Mouse (Mus musculus) myocyte (in vitro differentiated cells): ENCODE results near the gene Srrm4. TPM values are rescaled to one million over a fixed set of nuclear protein-coding genes. Genes with fewer than 3 reads are reported as not detected.
A peak's percentile ranks its signal among the peaks of the same experiment; 100 is the strongest.

Experiments
- H3K27me3 ChIP-seq: one replicate; pipeline ENCODE4 v1.6.1; 2011; ENCODE audit not compliant: control insufficient read depth, insufficient read depth, insufficient read length
- H3K36me3 ChIP-seq: one replicate; pipeline ENCODE4 v1.6.1; 2011; ENCODE audit not compliant: control insufficient read depth, insufficient read depth
- H3K4me2 ChIP-seq: one replicate; pipeline ENCODE4 v1.6.1; 2011; ENCODE audit warnings: low read depth, control low read depth
- H3K4me3 ChIP-seq: one replicate; pipeline ENCODE4 v1.5.1; 2011; ENCODE audit warnings: mild to moderate bottlenecking, control low read depth, moderate library complexity
- H3K79me2 ChIP-seq: one replicate; pipeline ENCODE4 v1.6.1; 2011; ENCODE audit not compliant: control insufficient read depth, insufficient read depth
- H3ac ChIP-seq: one replicate; pipeline ENCODE4 v1.6.1; 2011; ENCODE audit not compliant: control insufficient read depth, insufficient read length
- CEBPB ChIP-seq: IDR thresholded peaks from 2 replicates; pipeline ENCODE4 v1.6.1; 2011; ENCODE audit warnings: mild to moderate bottlenecking, moderate library complexity; ENCODE audit not compliant: poor library complexity, insufficient read depth, severe bottlenecking
- E2F4 ChIP-seq: IDR thresholded peaks from one replicate; pipeline ENCODE4 v1.6.1; 2011; ENCODE audit warnings: mild to moderate bottlenecking, control low read depth, moderate library complexity; ENCODE audit not compliant: insufficient read depth
- MAX ChIP-seq: IDR thresholded peaks from one replicate; pipeline ENCODE4 v1.6.1; 2011; ENCODE audit warnings: low read depth, mild to moderate bottlenecking, control low read depth
- MYOD1 ChIP-seq, 3 experiments: IDR thresholded peaks; one replicate each; pipeline ENCODE4 v1.6.1; 2011; ENCODE audit warnings: control low read depth in 2 of 3, low read depth in 2 of 3, mild to moderate bottlenecking in 2 of 3, moderate library complexity in 1 of 3; ENCODE audit not compliant: insufficient read length in 2 of 3, control insufficient read depth in 1 of 3
- MYOG ChIP-seq, 3 experiments: IDR thresholded peaks; one replicate each; pipeline ENCODE4 v1.6.1; 2011; ENCODE audit warnings: control low read depth in 2 of 3, low read depth in 2 of 3, mild to moderate bottlenecking in 2 of 3; ENCODE audit not compliant: insufficient read length in 2 of 3, control insufficient read depth in 1 of 3, insufficient read depth in 1 of 3
- POLR2A ChIP-seq: IDR thresholded peaks from one replicate; pipeline ENCODE4 v1.6.1; 2011; ENCODE audit warnings: low read depth, mild to moderate bottlenecking, control low read depth, moderate library complexity; ENCODE audit not compliant: insufficient read length
- POLR2AphosphoS2 ChIP-seq: IDR thresholded peaks from one replicate; pipeline ENCODE4 v1.6.1; 2011; ENCODE audit warnings: low read depth, control low read depth; ENCODE audit not compliant: insufficient read length
- REST ChIP-seq: IDR thresholded peaks from one replicate; pipeline ENCODE4 v1.6.1; 2011; ENCODE audit warnings: mild to moderate bottlenecking, control low read depth, moderate library complexity; ENCODE audit not compliant: insufficient read depth, insufficient read length
- SRF ChIP-seq: IDR thresholded peaks from one replicate; pipeline ENCODE4 v1.6.1; 2011; ENCODE audit warnings: low read depth; ENCODE audit not compliant: control insufficient read depth, insufficient read length
- TCF12 ChIP-seq: IDR thresholded peaks from one replicate; pipeline ENCODE4 v1.6.1; 2011; ENCODE audit warnings: mild to moderate bottlenecking, control low read depth; ENCODE audit not compliant: poor library complexity, insufficient read depth, severe bottlenecking
- TCF3 ChIP-seq: IDR thresholded peaks from one replicate; pipeline ENCODE4 v1.6.1; 2011; ENCODE audit warnings: low read depth, control low read depth; ENCODE audit not compliant: insufficient read length
- USF1 ChIP-seq: IDR thresholded peaks from one replicate; pipeline ENCODE4 v1.6.1; 2011; ENCODE audit warnings: low read depth, mild to moderate bottlenecking, control low read depth, moderate library complexity
- polyA plus RNA-seq: library from polyadenylated mRNA; unstranded; fragments of >200 nt; fragmentation: generic; extraction: Trizol; gene quantifications from one replicate; pipeline ENCODE4 v1.2.1, GENCODE M21; 2012; ENCODE audit warnings: missing spikeins

Gene Srrm4
- polyA plus RNA-seq, 1 experiment = 0.12 TPM

GRCm38 (mm10) chr5:116423746-116424145 is 167.9 kb downstream of the Srrm4 start:
- TF ChIP-seq CEBPB = no peak
- no peak for TF ChIP-seq MYOG (IDR thresholded peaks at IDR 0.05; ENCODE audit: control insufficient read depth in 1 of 3, insufficient read depth in 1 of 3, insufficient read length in 2 of 3, low read depth in 2 of 3)
- TF ChIP-seq POLR2AphosphoS2 = no peak
- TF ChIP-seq USF1 = no peak
- TF ChIP-seq MYOD1 (IDR thresholded peaks at IDR 0.05; ENCODE audit: control insufficient read depth in 1 of 3, insufficient read length in 2 of 3, low read depth in 2 of 3) = no peak
- no peak for TF ChIP-seq E2F4
- TF ChIP-seq SRF = no peak
- no peak for TF ChIP-seq MAX
- TF ChIP-seq TCF12 = no peak
- TF ChIP-seq TCF3 = no peak
- TF ChIP-seq POLR2A = no peak
- TF ChIP-seq REST = no peak
- no peak overlapping the region for H3ac ChIP-seq

GRCm38 (mm10) chr5:116422699-116423201 is 168.9 kb downstream of the Srrm4 start, which contains the start of gene Hspb8:
TSS of gene Hspb8 (minus strand) at chr5:116422864.
- peak within 1 kb of the TSS; percentile 8 for H3ac ChIP-seq
- H3K27me3 ChIP-seq = no peaks in the 10 kb centered on the region
- H3K79me2 ChIP-seq = peaks cover 35% of the 10 kb centered on the region
- TF ChIP-seq USF1 (no peak), MYOD1 (IDR thresholded peaks at IDR 0.05; ENCODE audit: control insufficient read depth in 1 of 3, insufficient read length in 2 of 3, low read depth in 2 of 3) (peak in 1 of 3 experiments; percentile 50), POLR2A (peak; percentile 66), POLR2AphosphoS2 (peak; percentile 4)
- H3K4me3 ChIP-seq = peak within 1 kb of the TSS; percentile 90
- peak within 1 kb of the TSS; percentile 57 for H3K4me2 ChIP-seq
- no peaks in the 10 kb centered on the region for H3K36me3 ChIP-seq

More at GRCm38 (mm10) chr5:116423746-116424145, 167.9 kb downstream of the Srrm4 start:
- Histone ChIP-seq H3K4me2 (no peak overlapping the region), H3K36me3 (no peaks in the 10 kb centered on the region), H3K27me3 (no peaks in the 10 kb centered on the region), H3K79me2 (peaks cover 26% of the 10 kb centered on the region), H3K4me3 (no peak overlapping the region)

- H3K79me2 ChIP-seq = peaks cover 42% of the 10 kb centered on the region
- peak overlapping the region; percentile 57 for H3K4me2 ChIP-seq
- H3K36me3 ChIP-seq = no peaks in the 10 kb centered on the region
- no peaks in the 10 kb centered on the region for H3K27me3 ChIP-seq
- H3K4me3 ChIP-seq = peak overlapping the region; percentile 90
- TF ChIP-seq POLR2AphosphoS2 (no peak), REST (no peak), POLR2A (peak; percentile 16)
- H3ac ChIP-seq = peak overlapping the region; percentile 8
Observed at GRCm38 (mm10) chr5:116421791-116422481, 169.7 kb downstream of the Srrm4 start.

- Histone ChIP-seq H3K79me2 (peaks cover 52% of the 10 kb centered on the region), H3K4me2 (peak overlapping the region; percentile 74), H3K36me3 (peaks cover 3% of the 10 kb centered on the region), H3K4me3 (peak overlapping the region; percentile 90), H3K27me3 (no peaks in the 10 kb centered on the region), H3ac (no peak overlapping the region)
- no peak for TF ChIP-seq E2F4
- no peak for TF ChIP-seq SRF
- no peak for TF ChIP-seq MYOD1 (IDR thresholded peaks at IDR 0.05; ENCODE audit: control insufficient read depth in 1 of 3, insufficient read length in 2 of 3, low read depth in 2 of 3)
- TF ChIP-seq MYOG (IDR thresholded peaks at IDR 0.05; ENCODE audit: control insufficient read depth in 1 of 3, insufficient read depth in 1 of 3, insufficient read length in 2 of 3, low read depth in 2 of 3) = no peak
- TF ChIP-seq TCF3 = no peak
- TF ChIP-seq USF1 = no peak
- no peak for TF ChIP-seq POLR2A
- no peak for TF ChIP-seq CEBPB
- no peak for TF ChIP-seq POLR2AphosphoS2
- TF ChIP-seq TCF12 = no peak
- no peak for TF ChIP-seq REST
- no peak for TF ChIP-seq MAX
Observed at GRCm38 (mm10) chr5:116420759-116421225, 170.8 kb downstream of the Srrm4 start.

GRCm38 (mm10) chr5:116420213-116420612 is 171.4 kb downstream of the Srrm4 start:
- TF ChIP-seq POLR2A = no peak
- no peak for TF ChIP-seq POLR2AphosphoS2
- TF ChIP-seq SRF = no peak
- no peak for TF ChIP-seq E2F4
- TF ChIP-seq MYOD1 (IDR thresholded peaks at IDR 0.05; ENCODE audit: control insufficient read depth in 1 of 3, insufficient read length in 2 of 3, low read depth in 2 of 3) = no peak
- TF ChIP-seq TCF3 = no peak
- TF ChIP-seq MAX = no peak
- TF ChIP-seq MYOG (IDR thresholded peaks at IDR 0.05; ENCODE audit: control insufficient read depth in 1 of 3, insufficient read depth in 1 of 3, insufficient read length in 2 of 3, low read depth in 2 of 3) = no peak
- no peak for TF ChIP-seq USF1
- TF ChIP-seq TCF12 = no peak
- no peak for TF ChIP-seq REST
- TF ChIP-seq CEBPB = no peak
- Histone ChIP-seq H3K27me3 (no peaks in the 10 kb centered on the region), H3ac (no peak overlapping the region), H3K36me3 (peaks cover 4% of the 10 kb centered on the region), H3K4me3 (peak overlapping the region; percentile 90), H3K4me2 (peak overlapping the region; percentile 74), H3K79me2 (peaks cover 53% of the 10 kb centered on the region)
